Mouse (Mus musculus) heart, embryonic 11.5 days (tissue): Measurements from ENCODE around the gene Otud1. TPM values are rescaled to one million over a fixed set of nuclear protein-coding genes. Genes with fewer than 3 reads are reported as not detected.

Source experiments
- ATAC-seq: fragments of 200-750 bp; cut with Nextera tagmentation; replicated peaks from 2 replicates; pipeline ENCODE4 v1.8.0; 2017; ENCODE audit warnings: moderate library complexity; ENCODE audit not compliant: insufficient number of reproducible peaks, low FRiP score, low TSS enrichment
- H3K27ac ChIP-seq: fragments of 300-500 bp; sonication (generic); 2 replicates; pipeline ENCODE4 v1.5.1; 2014; ENCODE audit warnings: mild to moderate bottlenecking, low read depth, low read length
- H3K27me3 ChIP-seq: fragments of 300-500 bp; sonication (generic); 2 replicates; pipeline ENCODE4 v1.6.1; 2014; ENCODE audit warnings: mild to moderate bottlenecking, low read length, mixed read lengths; ENCODE audit not compliant: control insufficient read depth, insufficient read depth
- H3K36me3 ChIP-seq: fragments of 300-500 bp; sonication (generic); 2 replicates; pipeline ENCODE4 v1.6.1; 2014; ENCODE audit warnings: mild to moderate bottlenecking, low read length, moderate library complexity, mixed read lengths; ENCODE audit not compliant: control insufficient read depth, insufficient read depth
- H3K4me1 ChIP-seq: fragments of 300-500 bp; sonication (generic); 2 replicates; pipeline ENCODE4 v1.6.1; 2014; ENCODE audit warnings: low read length; ENCODE audit not compliant: control insufficient read depth, insufficient read depth
- H3K4me2 ChIP-seq: fragments of 300-500 bp; sonication (generic); 2 replicates; pipeline ENCODE4 v1.6.1; 2014; ENCODE audit warnings: mild to moderate bottlenecking, moderate library complexity
- H3K4me3 ChIP-seq: fragments of 300-500 bp; sonication (generic); 2 replicates; pipeline ENCODE4 v1.5.1; 2014; ENCODE audit warnings: low read depth, low read length
- H3K9ac ChIP-seq: fragments of 300-500 bp; sonication (generic); 2 replicates; pipeline ENCODE4 v1.6.1; 2014; ENCODE audit warnings: mild to moderate bottlenecking, low read depth, low read length, moderate library complexity
- H3K9me3 ChIP-seq: fragments of 300-500 bp; sonication (generic); replicated peaks from 2 replicates; pipeline ENCODE4 v1.6.1; 2016; ENCODE audit warnings: low read length; ENCODE audit not compliant: control insufficient read depth
- WGBS: fragments of 180-500 bp; shearing (Covaris S2); extraction: QIAGEN DNeasy Blood & Tissue Kit; methylation state at CpG from one replicate; pipeline ENCODE4 v1.1.7; 2014; ENCODE audit not compliant: insufficient replicate concordance; 5-methylcytosine and 5-hydroxymethylcytosine counted together
- polyA plus RNA-seq: library from polyadenylated mRNA; unstranded; fragments of >200 nt; fragmentation: Nextera tagmentation; extraction: Ambion mirVana; gene quantifications from 2 replicates; pipeline ENCODE4 v1.2.1, GENCODE M21; 2014

The Otud1 gene
- polyA plus RNA-seq, 1 experiment from 2014 or later: 6.3 TPM

- Histone ChIP-seq H3K27ac (0 out of 2 replicates have a peak overlapping the region, but pooled peaks have one; percentile 16), H3K27me3 (no peaks in the 10 kb centered on the region), H3K4me3 (no peak overlapping the region), H3K36me3 (no peaks in the 10 kb centered on the region), H3K9ac (no peak overlapping the region), H3K9me3 (no peaks in the 10 kb centered on the region), H3K4me2 (no peak overlapping the region), H3K4me1 (peaks cover 3% of the 10 kb centered on the region; the same call in 1 of the 2 replicates)
- WGBS: 74% methylated on average over 4 of the region's 4 CpGs
- ATAC-seq: peak; percentile 90
Measured at GRCm38 (mm10) chr2:19699573-19700295, 42.2 kb downstream of the Otud1 start.

GRCm38 (mm10) chr2:19701386-19701785 lies 43.8 kb downstream of the Otud1 start:
- Histone ChIP-seq H3K36me3 (no peaks in the 10 kb centered on the region), H3K4me1 (peaks cover 3% of the 10 kb centered on the region; the same call in 1 of the 2 replicates), H3K27ac (no peak overlapping the region), H3K9me3 (no peaks in the 10 kb centered on the region), H3K4me3 (no peak overlapping the region), H3K4me2 (no peak overlapping the region), H3K9ac (no peak overlapping the region), H3K27me3 (no peaks in the 10 kb centered on the region)
- WGBS: 81% methylated on average over 3 of the region's 3 CpGs
- no peak for ATAC-seq

GRCm38 (mm10) chr2:19703020-19703613 lies 45.6 kb downstream of the Otud1 start:
- Histone ChIP-seq H3K4me1 (peaks cover 3% of the 10 kb centered on the region; the same call in 1 of the 2 replicates), H3K9me3 (no peaks in the 10 kb centered on the region), H3K9ac (no peak overlapping the region), H3K4me2 (peak overlapping the region; percentile 24), H3K27me3 (no peaks in the 10 kb centered on the region), H3K27ac (peak overlapping the region; percentile 86), H3K4me3 (no peak overlapping the region), H3K36me3 (no peaks in the 10 kb centered on the region)
- ATAC-seq: no peak; the same call in 1 of the 2 replicates

GRCm38 (mm10) chr2:19703670-19704069 lies 46.1 kb downstream of the Otud1 start:
- H3K36me3 ChIP-seq: no peaks in the 10 kb centered on the region
- H3K4me1 ChIP-seq: peaks cover 3% of the 10 kb centered on the region; the same call in 1 of the 2 replicates
- H3K9ac ChIP-seq: no peak overlapping the region
- peak overlapping the region; percentile 86; the same call in 1 of the 2 replicates for H3K27ac ChIP-seq
- no peaks in the 10 kb centered on the region for H3K27me3 ChIP-seq
- 27% methylated on average over 4 of the region's 4 CpGs for WGBS
- H3K9me3 ChIP-seq: no peaks in the 10 kb centered on the region
- H3K4me3 ChIP-seq: no peak overlapping the region
- 0 out of 2 replicates have a peak, but pooled peaks have one; percentile 64 for ATAC-seq
- peak overlapping the region; percentile 16; the same call in 1 of the 2 replicates for H3K4me2 ChIP-seq

GRCm38 (mm10) chr2:19704272-19704671 lies 46.7 kb downstream of the Otud1 start:
- H3K9me3 ChIP-seq: no peaks in the 10 kb centered on the region
- no peak overlapping the region for H3K4me2 ChIP-seq
- peak overlapping the region; percentile 86 for H3K27ac ChIP-seq
- H3K4me1 ChIP-seq: peaks cover 3% of the 10 kb centered on the region; the same call in 1 of the 2 replicates
- H3K27me3 ChIP-seq: no peaks in the 10 kb centered on the region
- ATAC-seq: no peak
- no peaks in the 10 kb centered on the region for H3K36me3 ChIP-seq
- H3K9ac ChIP-seq: no peak overlapping the region
- no peak overlapping the region for H3K4me3 ChIP-seq

- 83% methylated on average over 4 of the region's 4 CpGs for WGBS
Measured at GRCm38 (mm10) chr2:19706886-19707285, 49.3 kb downstream of the Otud1 start.

More at GRCm38 (mm10) chr2:19706886-19707285, 49.3 kb downstream of the Otud1 start:
- Histone ChIP-seq H3K36me3 (no peaks in the 10 kb centered on the region), H3K9me3 (no peaks in the 10 kb centered on the region), H3K9ac (no peak overlapping the region), H3K4me1 (peaks cover 3% of the 10 kb centered on the region; the same call in 1 of the 2 replicates), H3K4me2 (no peak overlapping the region), H3K27me3 (no peaks in the 10 kb centered on the region), H3K27ac (no peak overlapping the region), H3K4me3 (no peak overlapping the region)
- no peak for ATAC-seq

Other genes starting within 250 kb of the Otud1 start
- gene Ptf1a, start 212.1 kb upstream of the Otud1 start, polyA plus RNA-seq: not detected in 2 replicates
- gene 4921504E06Rik, start 103.8 kb upstream of the Otud1 start, polyA plus RNA-seq: not detected in 2 replicates